Mouse (Mus musculus): ENCODE results near the gene Irs3.
"Not testable (repeated sequence)": the region's sequence is repeated elsewhere in the genome, so short reads cannot be mapped to it uniquely, and the experiment has no call there.

Gene Irs3

DNA sequence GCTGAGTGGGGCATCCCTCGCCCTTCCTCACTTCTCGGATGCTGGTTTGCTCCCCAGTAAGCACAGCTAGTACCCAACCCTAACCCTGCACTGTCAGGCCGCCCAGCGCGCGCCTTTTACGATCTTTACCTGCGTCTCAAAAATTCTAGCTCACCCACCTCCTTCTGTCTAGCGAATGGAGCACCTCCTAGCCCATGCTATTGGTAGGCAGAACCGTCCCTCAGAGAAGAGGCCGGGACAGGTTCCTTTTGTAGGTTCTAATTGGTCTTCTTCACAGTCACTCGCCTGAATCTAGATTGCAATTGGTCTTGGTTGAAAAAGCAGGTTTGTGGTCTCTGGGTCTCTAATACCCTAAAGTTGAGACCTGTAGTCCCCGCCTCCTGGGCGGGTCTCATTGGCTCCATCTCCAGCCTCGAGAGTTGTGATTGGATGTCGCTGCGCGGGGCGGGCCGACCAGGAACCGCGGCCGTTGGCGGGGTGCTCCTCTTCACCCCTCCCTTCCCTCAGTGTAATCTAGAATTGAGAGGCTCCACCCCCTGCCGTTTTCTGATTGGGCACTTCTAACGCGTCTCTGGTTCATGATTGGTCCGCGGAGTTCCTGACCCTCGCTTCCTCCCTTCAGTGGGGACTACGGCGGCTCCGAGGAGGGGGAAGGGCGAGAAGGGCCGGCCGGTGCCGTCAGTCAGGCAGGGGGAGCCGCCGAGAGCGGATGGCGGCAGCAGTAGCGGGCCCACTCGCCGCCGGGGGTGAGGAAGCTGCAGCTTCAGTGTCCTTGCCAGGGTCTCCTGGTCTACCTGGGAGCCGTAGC is 16.8 kb downstream of the Irs3 start, which contains the start of the genes Fbxo24, Lrch4 and Gm20605:
Fbxo24 (minus strand) TSS at position 505 of the 808 bp plus-strand sequence.
Lrch4 (plus strand) TSS at position 624 of the 808 bp plus-strand sequence.
Gm20605 (plus strand) TSS at position 678 of the 808 bp plus-strand sequence.
- DNase-seq (ENCODE audit: low read depth in 1 of 2, low spot score in 2 of 2): peak; percentile 97 to 98

DNA sequence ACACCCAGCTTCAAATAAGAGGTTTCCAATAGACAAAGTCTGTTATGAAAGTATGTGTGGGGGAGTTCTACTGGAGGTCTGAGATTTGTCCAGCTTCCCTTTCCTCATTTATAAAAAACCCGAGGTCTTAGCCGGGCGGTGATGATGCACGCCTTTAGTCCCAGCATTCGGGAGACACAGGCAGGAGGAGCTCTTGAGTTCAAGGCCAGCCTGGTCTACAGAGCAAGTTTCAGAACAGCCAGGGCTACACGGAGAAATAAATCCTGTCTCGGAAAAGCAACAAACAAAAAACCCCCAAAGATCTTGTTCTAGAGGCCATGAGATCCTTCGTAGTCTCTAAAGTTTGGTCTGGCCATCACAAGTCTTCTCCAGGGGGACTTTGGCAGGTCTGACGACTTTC is 17.5 kb downstream of the Irs3 start:
- peak; percentile 19 to 37 for DNase-seq (ENCODE audit: low read depth in 1 of 2, low spot score in 2 of 2)

DNA sequence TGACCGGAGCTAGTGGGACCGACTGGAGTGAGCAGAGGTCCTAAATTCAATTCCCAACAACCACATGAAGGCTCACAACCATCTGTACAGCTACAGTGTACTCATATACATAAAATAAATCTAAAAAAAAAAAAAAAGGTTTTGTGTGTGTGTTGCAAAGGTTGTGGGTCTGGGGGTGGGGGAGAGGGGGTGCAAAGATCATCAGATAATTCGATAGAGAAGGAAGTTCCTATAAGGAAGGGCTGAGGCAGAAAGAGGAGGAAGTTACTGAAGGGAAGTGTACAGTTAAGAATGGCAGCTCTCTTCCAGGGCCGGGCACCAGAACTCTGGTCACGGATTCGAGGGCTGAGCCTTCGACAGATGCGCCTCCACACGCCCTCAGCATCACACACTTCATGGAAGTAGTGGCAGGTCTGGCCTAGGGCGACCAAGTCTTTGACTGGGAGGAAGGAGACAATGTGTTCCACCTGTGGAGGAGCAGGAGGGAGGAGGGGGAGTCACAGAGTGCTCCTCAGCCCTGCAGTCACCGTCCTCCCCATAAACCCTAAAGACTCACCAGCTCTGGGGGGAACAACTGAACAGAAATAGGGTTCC is 21.5 kb downstream of the Irs3 start:
- DNase-seq (ENCODE audit: low read depth in 1 of 2, low spot score in 2 of 2): no peak

DNA sequence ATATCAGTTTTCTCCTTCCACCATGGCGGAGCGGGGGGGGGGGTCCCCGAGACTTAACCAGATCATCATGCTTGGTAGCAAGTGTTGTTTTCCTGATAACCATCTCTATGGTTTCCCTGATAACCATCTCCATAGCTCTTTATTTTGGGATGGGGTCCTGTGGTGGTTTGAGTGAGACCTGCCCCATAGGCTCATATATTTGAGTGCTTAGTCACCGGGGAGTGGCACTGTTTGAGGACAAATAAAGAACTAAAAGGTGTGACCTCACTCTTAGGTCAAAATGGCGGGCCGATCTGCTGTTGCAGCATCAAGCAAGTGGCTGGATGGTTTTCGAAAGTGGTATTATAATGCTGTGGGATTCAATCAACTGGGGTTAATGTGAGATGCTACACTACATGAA is 30.2 kb downstream of the Irs3 start:
- DNase-seq (ENCODE audit: low read depth in 1 of 2, low spot score in 2 of 2): no peak

DNA sequence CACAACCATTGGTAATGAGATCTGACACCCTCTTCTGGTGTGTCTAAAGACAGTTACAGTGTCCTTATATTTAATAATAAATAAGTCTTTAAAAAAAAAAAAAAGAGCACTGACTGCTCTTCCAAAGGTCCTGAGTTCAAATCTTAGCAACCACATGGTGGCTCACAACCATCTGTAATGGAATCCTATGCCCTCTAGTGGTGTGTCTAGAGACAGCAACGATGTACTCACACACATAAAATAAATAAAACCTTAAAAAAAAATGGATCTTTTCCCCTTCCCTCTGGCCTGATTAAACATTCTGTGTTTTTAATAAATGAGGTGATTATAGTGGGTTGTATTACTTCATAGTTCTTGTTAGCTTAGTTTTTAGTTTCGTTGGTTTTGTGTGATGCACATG is 30.6 kb downstream of the Irs3 start:
- DNase-seq (ENCODE audit: low read depth in 1 of 2, low spot score in 2 of 2): not testable (repeated sequence)

DNA sequence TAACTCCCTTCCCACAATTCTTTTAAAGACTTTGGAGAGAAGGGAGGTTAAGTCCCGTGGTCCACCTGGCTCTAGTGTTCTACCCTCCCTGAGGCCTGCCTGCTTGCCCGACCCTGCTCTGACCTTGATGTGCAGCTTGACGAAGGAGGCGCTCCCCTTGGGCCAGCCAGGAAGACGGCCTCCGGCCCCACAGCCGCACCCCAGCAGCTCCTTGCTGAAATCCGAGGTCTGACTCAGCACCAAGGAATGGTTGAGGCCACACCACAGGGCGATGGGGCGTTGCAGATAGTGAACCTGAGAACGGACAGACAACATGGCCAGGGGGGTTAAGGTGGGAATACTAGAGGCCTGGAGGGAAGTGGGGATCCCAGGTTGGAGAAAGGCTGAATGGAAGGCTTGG is 32.0 kb downstream of the Irs3 start, which contains the start of gene Pcolce:
Pcolce (minus strand) TSS at position 235 of the 400 bp plus-strand sequence.
- DNase-seq (ENCODE audit: low read depth in 1 of 2, low spot score in 2 of 2): no peak

DNA sequence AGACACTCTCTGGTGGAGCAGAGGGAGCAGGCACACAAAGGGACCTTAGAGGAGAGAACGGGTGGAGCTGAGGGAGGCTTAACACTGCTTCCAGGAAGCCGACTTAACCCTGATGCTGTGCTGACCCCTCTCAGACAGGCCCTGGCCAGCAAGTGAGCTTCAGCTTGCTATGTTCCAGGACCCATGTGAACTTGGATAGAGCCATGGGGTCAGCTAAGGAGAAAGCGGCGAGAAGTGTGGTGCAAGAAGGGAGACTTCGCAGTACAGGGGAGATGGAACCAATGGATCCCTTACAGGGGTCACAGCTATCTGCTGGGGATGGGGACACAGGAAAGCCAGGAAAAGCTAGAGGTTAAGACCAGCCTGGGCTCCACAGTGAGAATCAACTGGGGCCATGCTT is 32.4 kb downstream of the Irs3 start:
- DNase-seq (ENCODE audit: low read depth in 1 of 2, low spot score in 2 of 2): no peak

DNA sequence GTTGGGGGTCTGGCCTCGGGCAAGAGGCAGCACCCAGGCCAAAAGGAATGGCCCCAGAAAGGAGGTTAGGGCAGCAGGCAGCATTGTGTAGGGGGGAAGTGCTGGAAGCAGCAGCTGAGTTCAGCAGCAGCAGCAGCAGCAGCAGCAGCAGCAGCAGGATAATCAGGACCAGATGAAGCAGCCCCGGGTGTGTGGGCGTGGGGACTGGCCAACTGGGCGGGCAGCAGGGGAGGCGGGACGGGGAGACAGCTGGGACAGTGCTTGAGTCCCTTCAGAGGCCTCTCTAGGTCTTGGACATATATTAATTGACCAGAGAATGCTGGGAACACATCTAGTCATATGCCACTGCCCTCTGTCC is 34.3 kb downstream of the Irs3 start:
- no peak for DNase-seq (ENCODE audit: low read depth in 1 of 2, low spot score in 2 of 2)

DNA sequence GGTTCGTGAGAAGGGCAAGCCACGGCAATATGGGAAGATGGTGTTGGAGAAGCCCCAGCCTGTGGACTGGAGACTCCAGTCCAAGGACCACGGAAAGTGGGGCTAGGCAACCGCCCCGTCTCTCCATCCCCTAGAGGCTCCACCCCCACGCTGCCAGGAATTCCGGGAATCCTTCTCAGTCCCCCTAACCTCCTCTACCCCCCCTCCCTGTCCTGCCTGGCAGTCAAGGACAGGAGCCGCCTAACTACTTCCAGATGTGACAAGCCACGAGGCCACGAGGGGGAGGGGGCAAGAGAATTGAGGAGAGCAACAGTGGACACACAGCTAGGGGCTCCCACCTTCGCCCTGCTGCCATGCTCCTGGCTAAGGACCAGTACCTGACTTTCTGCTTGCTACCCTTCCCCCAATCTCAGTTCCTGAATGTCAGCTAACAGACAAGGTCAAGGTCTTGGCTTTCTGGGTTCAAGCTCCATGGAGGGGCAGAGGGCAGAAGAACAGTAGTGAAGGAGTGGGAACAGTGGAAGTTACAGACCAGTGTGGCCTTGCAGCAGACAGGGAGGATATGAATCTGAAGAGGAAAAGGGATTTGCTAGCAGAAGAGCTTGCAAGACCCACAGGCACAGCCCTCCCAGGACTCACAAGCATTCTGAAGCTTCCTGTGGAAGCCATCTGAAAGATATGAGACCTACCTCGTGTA is 34.8 kb downstream of the Irs3 start:
- DNase-seq (ENCODE audit: low read depth in 1 of 2, low spot score in 2 of 2): no peak

DNA sequence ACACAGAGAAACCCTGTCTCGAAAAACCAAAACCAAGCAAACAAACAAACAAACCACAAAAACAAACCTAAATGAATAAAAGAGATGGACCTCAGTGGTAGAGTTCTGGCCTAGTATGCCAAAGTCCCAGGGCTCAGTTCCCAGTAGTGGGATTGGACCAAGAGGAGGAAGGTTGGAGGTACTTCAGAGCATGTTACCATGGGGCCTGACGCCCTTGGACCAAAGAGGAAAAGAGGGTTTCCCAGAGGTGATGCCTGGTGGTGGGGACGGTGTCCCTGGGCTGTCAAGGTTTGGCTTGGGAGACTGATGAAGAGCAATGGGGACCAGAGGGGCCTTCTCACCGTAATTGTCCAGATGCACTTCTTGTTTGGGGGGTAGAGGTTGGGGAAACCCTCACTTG is 35.5 kb downstream of the Irs3 start:
- no peak for DNase-seq (ENCODE audit: low read depth in 1 of 2, low spot score in 2 of 2)

DNA sequence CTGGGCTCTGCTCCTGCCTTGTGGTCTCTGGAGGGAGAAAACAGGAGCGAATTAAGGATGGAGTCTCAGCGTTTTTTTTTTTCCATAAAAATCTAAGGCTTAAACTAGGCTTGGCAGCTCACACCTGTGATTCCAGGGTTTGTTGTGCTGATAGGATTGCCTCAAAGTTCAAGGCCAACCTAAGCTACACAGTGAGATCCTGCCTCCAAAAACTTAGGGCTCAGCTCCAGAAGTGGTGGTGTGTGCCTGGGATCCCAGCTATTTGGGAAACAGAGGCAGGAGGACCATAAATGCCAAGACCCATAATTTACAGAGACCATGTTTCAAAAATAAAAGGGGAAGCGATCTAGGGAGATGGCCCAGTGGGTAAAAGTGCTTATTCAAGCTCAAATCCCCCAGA is 36.2 kb downstream of the Irs3 start:
- no peak for DNase-seq (ENCODE audit: low read depth in 1 of 2, low spot score in 2 of 2)

DNA sequence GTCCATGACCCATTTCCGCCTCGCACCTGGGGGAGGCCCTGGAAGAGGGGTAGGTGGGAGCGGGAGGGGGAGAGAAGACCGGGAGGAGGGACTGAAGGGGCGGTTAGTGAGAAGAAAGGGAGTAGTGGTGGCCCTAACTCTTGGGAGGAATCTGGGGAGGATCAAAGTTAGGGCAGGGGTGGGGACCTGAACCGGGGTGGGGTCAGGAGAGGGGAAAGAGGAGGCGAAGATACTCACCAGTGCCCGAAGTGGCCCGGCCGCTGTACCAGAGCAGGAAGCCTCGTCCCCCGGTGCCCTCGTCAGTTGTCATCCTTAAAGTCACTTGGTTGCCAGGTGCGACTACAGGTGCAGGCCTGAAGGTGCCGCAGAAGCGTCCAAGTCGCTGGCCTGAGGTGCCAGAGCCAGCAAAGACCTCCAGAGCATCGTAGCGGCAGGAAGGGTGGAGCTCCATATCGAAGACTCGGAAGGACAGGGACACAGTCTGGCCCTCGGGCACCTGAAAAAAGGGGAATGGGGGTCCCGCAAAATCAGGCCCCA is 36.8 kb downstream of the Irs3 start:
- DNase-seq (ENCODE audit: low read depth in 1 of 2, low spot score in 2 of 2): no peak

DNA sequence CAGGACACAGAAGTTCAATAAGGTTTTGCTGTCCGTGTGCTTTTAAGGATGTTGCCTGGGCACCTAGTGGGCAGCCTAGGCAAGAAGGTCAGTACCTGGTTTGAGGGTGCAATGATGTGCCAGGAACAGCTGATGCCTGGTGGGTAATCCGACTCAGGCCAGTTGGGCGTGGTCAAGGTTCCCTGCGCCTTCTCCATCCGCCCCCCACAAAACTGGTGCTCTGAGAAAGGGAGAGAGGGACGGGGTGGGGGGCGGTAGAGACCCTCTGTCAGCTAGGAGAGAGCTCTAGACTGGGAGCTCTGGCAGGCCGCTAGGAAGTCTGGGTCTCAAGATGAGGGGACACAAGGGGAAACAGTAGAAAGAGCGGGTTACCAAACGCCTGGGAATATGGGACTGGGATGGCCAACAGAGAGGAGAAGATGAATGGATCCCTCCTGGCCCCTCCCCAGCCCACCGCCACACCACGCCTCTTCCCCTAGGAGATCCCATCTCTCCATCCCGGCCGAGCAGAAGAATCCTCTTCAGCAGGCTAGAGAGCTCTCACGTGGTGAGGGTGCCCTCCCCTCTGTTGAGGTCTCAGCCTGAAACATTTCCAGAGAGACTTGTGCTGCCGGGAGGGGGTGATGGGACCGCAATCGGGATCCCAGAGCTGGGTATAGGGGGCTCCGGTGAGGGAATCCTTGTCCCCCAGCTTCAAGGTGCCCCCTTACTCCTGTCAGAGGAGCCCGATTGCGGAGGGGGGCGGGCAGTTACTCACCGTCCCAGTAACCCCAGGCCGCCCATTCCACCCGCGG is 37.5 kb downstream of the Irs3 start:
- DNase-seq (ENCODE audit: low read depth in 1 of 2, low spot score in 2 of 2): no peak

DNA sequence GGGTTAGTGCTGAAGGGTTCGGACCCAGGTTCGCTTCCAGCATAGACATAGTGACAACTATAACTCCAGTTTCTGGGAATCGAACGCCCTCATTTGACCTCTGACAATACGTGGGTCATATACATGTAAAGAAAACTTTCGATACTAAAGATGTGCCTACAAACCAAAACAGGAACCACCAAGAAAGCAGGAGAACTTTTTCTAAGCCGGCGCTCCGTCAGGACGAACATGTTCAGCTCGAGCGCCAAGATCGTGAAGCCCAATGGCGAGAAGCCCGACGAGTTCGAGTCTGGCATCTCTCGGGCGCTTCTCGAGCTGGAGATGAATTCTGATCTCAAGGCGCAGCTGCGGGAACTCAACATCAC is 44.2 kb downstream of the Irs3 start:
- no peak for DNase-seq (ENCODE audit: low read depth in 1 of 2, low spot score in 2 of 2)

DNA sequence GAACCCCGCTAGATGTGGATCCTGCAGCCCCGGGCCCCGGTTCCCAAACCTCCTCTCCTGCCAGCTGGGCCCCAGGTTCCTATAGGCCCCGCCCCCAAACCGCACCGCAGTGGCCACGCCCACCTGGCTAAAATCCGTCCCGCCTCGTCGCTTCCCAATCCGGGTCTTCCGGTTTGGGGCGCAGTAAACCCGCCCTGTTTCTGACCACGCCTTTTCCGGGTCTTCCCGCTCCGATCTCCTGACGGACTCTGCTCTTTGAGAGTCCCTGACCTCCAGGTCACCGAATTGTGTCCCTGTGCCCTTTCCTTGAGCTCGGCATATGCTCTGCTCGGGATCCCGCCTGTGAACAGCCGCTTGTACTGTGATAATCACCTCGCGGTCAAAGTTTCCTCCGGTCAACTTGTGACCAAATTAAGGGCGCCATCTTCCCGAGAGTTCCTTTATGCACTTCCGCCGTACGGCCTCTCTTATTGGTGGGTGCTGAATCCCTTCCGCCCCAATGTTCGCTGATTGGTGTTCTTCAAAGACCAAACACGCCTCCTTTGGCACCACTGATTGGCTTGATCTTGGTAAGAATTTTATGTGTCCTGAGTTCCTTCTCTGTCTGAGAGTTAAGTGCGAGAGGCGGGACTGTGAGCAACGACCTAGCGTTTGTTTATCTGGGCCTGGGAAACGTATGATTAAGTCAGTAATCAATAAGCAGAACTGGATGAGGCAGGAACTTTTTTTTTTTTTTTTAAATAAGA is 44.7 kb downstream of the Irs3 start, which contains the start of gene Mospd3:
Mospd3 (minus strand) TSS at position 440 of the 746 bp plus-strand sequence.
- DNase-seq (ENCODE audit: low read depth in 1 of 2, low spot score in 2 of 2): peak; percentile 88 to 96

DNA sequence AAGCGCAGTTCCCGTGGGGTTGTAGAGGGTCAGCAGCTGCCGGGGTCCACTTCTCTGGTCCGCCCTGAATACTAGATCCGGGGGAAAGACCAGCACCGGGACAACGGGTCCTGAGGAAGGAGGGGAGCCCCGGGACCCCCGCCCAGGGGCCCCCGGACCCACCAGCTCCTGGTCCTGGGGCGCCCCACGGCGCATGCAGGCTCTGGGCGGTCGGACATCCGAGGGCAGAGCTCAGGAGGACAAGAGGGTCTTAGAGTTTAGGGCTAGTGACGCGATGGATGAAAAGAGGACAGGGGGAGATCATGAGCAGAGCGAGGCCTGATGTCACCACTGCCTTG is 45.3 kb downstream of the Irs3 start:
- DNase-seq (ENCODE audit: low read depth in 1 of 2, low spot score in 2 of 2): no peak

DNA sequence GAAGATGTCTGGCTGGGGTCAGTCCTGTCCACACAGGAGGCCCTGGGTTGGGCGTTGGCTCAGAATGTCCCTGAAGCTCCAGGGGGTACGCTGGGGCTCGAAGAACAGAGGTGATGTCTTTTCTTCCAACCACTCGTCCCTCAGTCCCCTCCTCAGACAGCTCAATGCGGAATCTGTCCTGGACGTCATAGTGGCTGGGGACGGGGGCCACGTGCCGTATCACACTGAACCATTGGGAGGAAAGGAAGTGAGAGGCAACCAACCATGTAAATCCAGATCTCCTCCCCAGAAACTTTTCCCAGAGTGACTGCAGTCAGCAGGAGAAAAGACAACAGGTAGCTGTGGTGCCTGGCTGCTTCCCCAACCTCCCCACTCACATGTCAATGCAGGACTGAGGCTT is 45.9 kb downstream of the Irs3 start:
- no peak for DNase-seq (ENCODE audit: low read depth in 1 of 2, low spot score in 2 of 2)

DNA sequence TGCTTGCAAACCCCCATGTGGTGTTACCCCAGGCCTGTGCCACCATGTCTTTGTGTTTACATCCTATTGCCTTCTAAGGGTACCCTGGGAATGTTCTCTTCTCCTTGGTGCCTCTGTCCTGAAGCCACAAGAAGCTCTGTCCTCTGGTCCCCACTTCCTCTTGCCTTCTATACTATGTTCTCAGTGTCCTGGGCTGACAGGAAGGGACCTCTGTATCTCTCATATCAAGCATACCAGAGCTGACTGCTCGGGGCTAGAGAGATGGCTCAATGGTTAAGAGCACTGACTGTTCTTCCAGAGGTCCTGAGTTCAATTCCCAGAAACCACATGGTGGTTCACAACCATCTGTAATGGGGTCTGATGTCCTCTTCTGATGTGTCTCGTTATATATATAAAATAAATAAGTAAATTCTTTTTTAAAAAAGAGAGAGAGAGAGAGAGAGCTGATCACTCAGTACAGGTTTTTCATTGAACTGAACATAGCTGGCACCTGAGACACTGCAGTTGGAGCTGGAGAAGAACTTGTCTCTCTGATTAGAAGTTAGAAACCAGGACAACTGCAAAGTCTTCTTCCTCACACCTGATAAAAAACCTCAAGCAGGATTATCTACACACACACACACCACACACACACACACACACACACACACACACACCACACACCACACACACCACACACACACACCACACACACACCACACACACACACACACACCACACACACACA is 47.3 kb downstream of the Irs3 start:
- DNase-seq (ENCODE audit: low read depth in 1 of 2, low spot score in 2 of 2): no peak

DNA sequence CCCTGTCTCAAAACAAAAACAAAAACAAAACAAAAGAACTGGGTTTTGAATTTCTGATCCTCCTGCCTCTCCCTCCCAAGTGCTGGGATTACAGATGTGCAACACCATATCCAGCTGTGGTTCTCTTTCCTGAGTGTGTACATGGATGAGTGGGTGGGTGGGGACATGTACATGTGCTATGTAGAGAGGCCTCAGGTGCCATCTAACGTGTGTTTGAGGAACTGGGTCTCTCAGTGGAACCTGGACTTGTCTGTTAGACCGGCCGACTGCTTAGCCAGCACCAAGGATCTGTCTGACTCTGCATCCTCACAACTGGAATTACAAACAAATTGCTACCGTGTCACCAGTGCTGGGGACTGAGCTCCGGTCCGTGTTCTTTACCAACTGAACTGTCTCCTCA is 47.9 kb downstream of the Irs3 start:
- no peak for DNase-seq (ENCODE audit: low read depth in 1 of 2, low spot score in 2 of 2)

All from monocyte, adult 2 months (primary cell).